Mouse (Mus musculus) heart, postnatal 14 days (tissue): ENCODE results near the gene Dennd2c. TPM values are rescaled to one million over a fixed set of nuclear protein-coding genes. Genes with fewer than 3 reads are reported as not detected.
A peak's percentile ranks its signal among the peaks of the same experiment; 100 is the strongest.

Experiments
- DNase-seq, 2 experiments: peaks; one replicate each; pipeline ENCODE4 v3.0.0; 2021 to 2022
- intact Hi-C: fragments of 180-260 bp; cut with DNase I; formaldehyde crosslinking; loops from one replicate; pipeline ENCODE4 v1.15.1; 2025
- long read RNA-seq, 2 experiments: library from polyadenylated mRNA; stranded (forward); transcript quantifications; one replicate each; pipeline ENCODE4 v2.0.0; 2021
- total RNA-seq, 2 experiments: library from RNA; stranded (reverse); gene quantifications; 2 replicates each; pipeline ENCODE4 v1.2.3; 2021

The Dennd2c gene
- total RNA-seq: 1 to 10 TPM; 2.9 to 3.4 TPM
- long read RNA-seq, experiment 1, partial matches to known transcripts: 1 of 5 reads
- long read RNA-seq, experiment 1, other reads (novel, unspliced or antisense): 4 of 5 reads
- long read RNA-seq, experiment 2, partial matches to known transcripts: 0 of 3 reads
- long read RNA-seq, experiment 2, other reads (novel, unspliced or antisense): 3 of 3 reads

GRCm38 (mm10) chr3:103102454-103103390, at the start of gene Dennd2c:
Dennd2c (plus strand) TSS chr3:103102604.
- intact Hi-C loops: loop anchor here (2.0 kb wide), 2 partner anchors 44 to 68 kb away; partner anchors contain the start of gene Bcas2
- DNase-seq: peak; percentile 93 to 97

- intact Hi-C loops: loop anchor here (5.0 kb wide), 2 partner anchors 34 to 91 kb away; partner anchors contain the start of gene Csde1
These were observed 46.3 kb upstream of the Dennd2c start for GRCm38 (mm10) chr3:103056016-103056595.

GRCm38 (mm10) chr3:103057752-103058151, 44.7 kb upstream of the Dennd2c start:
- no peak for DNase-seq
- intact Hi-C loops: loop anchor here (2.0 to 5.0 kb wide), 3 partner anchors 35 to 113 kb away; partner anchors contain the start of genes Bcas2 and Csde1

More at GRCm38 (mm10) chr3:103056016-103056595, 46.3 kb upstream of the Dennd2c start:
- DNase-seq: no peak

GRCm38 (mm10) chr3:103058207-103059157, 43.9 kb upstream of the Dennd2c start, which contains the start of gene Nras:
Nras (plus strand) TSS chr3:103058285.
- peak; percentile 95 to 98 for DNase-seq
- intact Hi-C loops: loop anchor here (2.0 to 5.0 kb wide), 3 partner anchors 36 to 112 kb away; partner anchors contain the start of genes Bcas2 and Csde1

GRCm38 (mm10) chr3:103066927-103067326, 35.5 kb upstream of the Dennd2c start:
- DNase-seq: no peak
- intact Hi-C loops: no loop called here

GRCm38 (mm10) chr3:103068971-103069370, 33.4 kb upstream of the Dennd2c start:
- DNase-seq: no peak
- intact Hi-C loops: no loop called here

- no peak for DNase-seq
These were observed 28.6 kb upstream of the Dennd2c start, which contains the start of gene Ampd1 for GRCm38 (mm10) chr3:103073771-103074170. Ampd1 (plus strand) TSS chr3:103074014.

GRCm38 (mm10) chr3:103075871-103076270, 26.5 kb upstream of the Dennd2c start:
- no peak for DNase-seq
- intact Hi-C loops: no loop called here

More at GRCm38 (mm10) chr3:103073771-103074170, 28.6 kb upstream of the Dennd2c start, which contains the start of gene Ampd1:
- intact Hi-C loops: no loop called here

GRCm38 (mm10) chr3:103076476-103076875, 25.9 kb upstream of the Dennd2c start:
- intact Hi-C loops: no loop called here
- no peak for DNase-seq

GRCm38 (mm10) chr3:103079301-103079700, 23.1 kb upstream of the Dennd2c start:
- DNase-seq: no peak
- intact Hi-C loops: no loop called here

GRCm38 (mm10) chr3:103081051-103081450, 21.4 kb upstream of the Dennd2c start:
- DNase-seq: no peak
- intact Hi-C loops: no loop called here

GRCm38 (mm10) chr3:103081861-103082453, 20.4 kb upstream of the Dennd2c start:
- DNase-seq: no peak
- intact Hi-C loops: no loop called here

GRCm38 (mm10) chr3:103082761-103083160, 19.6 kb upstream of the Dennd2c start:
- intact Hi-C loops: no loop called here
- DNase-seq: no peak

- no peak for DNase-seq
These were observed 16.4 kb upstream of the Dennd2c start for GRCm38 (mm10) chr3:103085986-103086385.

GRCm38 (mm10) chr3:103091753-103092152, 10.7 kb upstream of the Dennd2c start:
- no peak for DNase-seq
- intact Hi-C loops: no loop called here

More at GRCm38 (mm10) chr3:103085986-103086385, 16.4 kb upstream of the Dennd2c start:
- intact Hi-C loops: no loop called here

GRCm38 (mm10) chr3:103098662-103099061, 3.7 kb upstream of the Dennd2c start:
- intact Hi-C loops: no loop called here
- peak in 1 of 2 experiments; percentile 11 for DNase-seq

- intact Hi-C loops: no loop called here
- no peak for DNase-seq
These were observed 2.7 kb upstream of the Dennd2c start for GRCm38 (mm10) chr3:103099667-103100066.

- intact Hi-C loops: no loop called here
- DNase-seq: no peak
These were observed 1.7 kb upstream of the Dennd2c start for GRCm38 (mm10) chr3:103100735-103101134.

- intact Hi-C loops: no loop called here
- DNase-seq: no peak
These were observed 1.2 kb upstream of the Dennd2c start for GRCm38 (mm10) chr3:103101194-103101593.
